Mouse (Mus musculus) thymus, adult 2 months (tissue): Measurements from ENCODE around the gene Castor1.

Experiments
- CTCF ChIP-seq: fragments of 200-500 bp; IDR thresholded peaks from 2 replicates; pipeline ENCODE4 v1.5.1; 2012; ENCODE audit warnings: mild to moderate bottlenecking, control low read depth, low read length, moderate library complexity, borderline replicate concordance; ENCODE audit not compliant: control insufficient read depth, poor library complexity, insufficient read depth; ENCODE audit errors: extremely low read depth
- POLR2A ChIP-seq: fragments of 200-500 bp; IDR thresholded peaks from 2 replicates; pipeline ENCODE4 v1.6.1; 2012; ENCODE audit warnings: mild to moderate bottlenecking, low read length, control low read depth, moderate library complexity; ENCODE audit not compliant: control insufficient read depth, poor library complexity, insufficient read depth; ENCODE audit errors: extremely low read depth

GRCm38 (mm10) chr11:4235665-4236545, 17.9 kb downstream of the Castor1 start, which contains the start of gene Osm:
- TF ChIP-seq CTCF (no peak), POLR2A (no peak)
